Mouse (Mus musculus) neural tube, embryonic 15.5 days (tissue): ENCODE results near the gene Phactr3. TPM values are rescaled to one million over a fixed set of nuclear protein-coding genes. Genes with fewer than 3 reads are reported as not detected.
"Not testable (repeated sequence)": the region's sequence is repeated elsewhere in the genome, so short reads cannot be mapped to it uniquely, and the experiment has no call there.

Source experiments
- ATAC-seq: fragments of 200-750 bp; cut with Nextera tagmentation; 2 replicates; pipeline ENCODE4 v1.8.0; 2017; ENCODE audit warnings: mild to moderate bottlenecking, moderate TSS enrichment, moderate library complexity; ENCODE audit not compliant: low FRiP score
- H3K27ac ChIP-seq: fragments of 300-500 bp; sonication (generic); replicated peaks from 2 replicates; pipeline ENCODE4 v1.5.1; 2015; ENCODE audit warnings: mild to moderate bottlenecking, inconsistent platforms
- H3K27me3 ChIP-seq: fragments of 300-500 bp; sonication (generic); replicated peaks from 2 replicates; pipeline ENCODE4 v1.6.1; 2015; ENCODE audit warnings: inconsistent platforms
- H3K36me3 ChIP-seq: fragments of 300-500 bp; sonication (generic); 2 replicates; pipeline ENCODE4 v1.6.1; 2015; ENCODE audit warnings: inconsistent platforms
- H3K4me1 ChIP-seq: fragments of 300-500 bp; sonication (generic); 2 replicates; pipeline ENCODE4 v1.6.1; 2015; ENCODE audit warnings: inconsistent platforms
- H3K4me2 ChIP-seq: fragments of 300-500 bp; sonication (generic); 2 replicates; pipeline ENCODE4 v1.6.1; 2015; ENCODE audit warnings: inconsistent platforms, mild to moderate bottlenecking, moderate library complexity
- H3K4me3 ChIP-seq: fragments of 300-500 bp; sonication (generic); replicated peaks from 2 replicates; pipeline ENCODE4 v1.5.1; 2015; ENCODE audit warnings: mild to moderate bottlenecking, inconsistent platforms
- H3K9ac ChIP-seq: fragments of 300-500 bp; sonication (generic); replicated peaks from 2 replicates; pipeline ENCODE4 v1.6.1; 2015; ENCODE audit warnings: mild to moderate bottlenecking, inconsistent platforms
- H3K9me3 ChIP-seq: fragments of 300-500 bp; sonication (generic); replicated peaks from 2 replicates; pipeline ENCODE4 v1.6.1; 2016; ENCODE audit warnings: inconsistent platforms
- WGBS: fragments of 180-500 bp; shearing (Covaris S2); methylation state at CpG from one replicate; pipeline ENCODE4 v1.1.7; 2015; ENCODE audit warnings: mixed read lengths; 5-methylcytosine and 5-hydroxymethylcytosine counted together
- polyA plus RNA-seq: library from polyadenylated mRNA; unstranded; fragments of >200 nt; fragmentation: Nextera tagmentation; extraction: Ambion mirVana; gene quantifications from 2 replicates; pipeline ENCODE4 v1.2.1, GENCODE M21; 2015

Phactr3 gene
- polyA plus RNA-seq, 1 experiment from 2014 or later, result 57.2 TPM

GRCm38 (mm10) chr2:178319766-178320165, 201.0 kb downstream of the Phactr3 start:
- Histone ChIP-seq H3K27ac (no peak overlapping the region), H3K9me3 (no peaks in the 10 kb centered on the region), H3K36me3 (0 out of 2 replicates have a peak, but pooled peaks cover 3% of the 10 kb centered on the region), H3K4me2 (no peak overlapping the region), H3K9ac (no peak overlapping the region), H3K4me3 (no peak overlapping the region), H3K4me1 (no peaks in the 10 kb centered on the region), H3K27me3 (no peaks in the 10 kb centered on the region)
- ATAC-seq, result no peak
- WGBS, result 89% methylated on average over 7 of the region's 7 CpGs

- WGBS, result 91% methylated on average over 10 of the region's 10 CpGs
- no peaks in the 10 kb centered on the region for H3K27me3 ChIP-seq
- no peak overlapping the region for H3K4me3 ChIP-seq
- ATAC-seq, result no peak
- H3K4me1 ChIP-seq, result peaks cover under 1% of the 10 kb centered on the region; the same call in 1 of the 2 replicates
- H3K9ac ChIP-seq, result no peak overlapping the region
- H3K4me2 ChIP-seq, result no peak overlapping the region
- 0 out of 2 replicates have a peak, but pooled peaks cover 3% of the 10 kb centered on the region for H3K36me3 ChIP-seq
- H3K9me3 ChIP-seq, result no peaks in the 10 kb centered on the region
- no peak overlapping the region for H3K27ac ChIP-seq
These were observed 202.5 kb downstream of the Phactr3 start for GRCm38 (mm10) chr2:178321271-178321670.

GRCm38 (mm10) chr2:178324410-178324809, 205.6 kb downstream of the Phactr3 start:
- peaks cover 32% of the 10 kb centered on the region for H3K4me1 ChIP-seq
- no peak overlapping the region for H3K9ac ChIP-seq
- H3K4me2 ChIP-seq, result no peak overlapping the region
- WGBS, result 98% methylated on average over 3 of the region's 3 CpGs
- H3K27ac ChIP-seq, result no peak overlapping the region
- H3K9me3 ChIP-seq, result no peaks in the 10 kb centered on the region
- no peaks in the 10 kb centered on the region for H3K27me3 ChIP-seq
- no peak for ATAC-seq
- 0 out of 2 replicates have a peak, but pooled peaks cover 3% of the 10 kb centered on the region for H3K36me3 ChIP-seq
- no peak overlapping the region for H3K4me3 ChIP-seq

GRCm38 (mm10) chr2:178324818-178325217, 206.0 kb downstream of the Phactr3 start:
- 89% methylated on average over 4 of the region's 4 CpGs for WGBS
- H3K27me3 ChIP-seq, result no peaks in the 10 kb centered on the region
- 0 out of 2 replicates have a peak, but pooled peaks cover 3% of the 10 kb centered on the region for H3K36me3 ChIP-seq
- H3K9ac ChIP-seq, result no peak overlapping the region
- no peak overlapping the region for H3K4me3 ChIP-seq
- no peaks in the 10 kb centered on the region for H3K9me3 ChIP-seq
- H3K4me1 ChIP-seq, result peaks cover 36% of the 10 kb centered on the region
- no peak overlapping the region for H3K27ac ChIP-seq
- no peak for ATAC-seq
- H3K4me2 ChIP-seq, result no peak overlapping the region

GRCm38 (mm10) chr2:178326067-178326466, 207.3 kb downstream of the Phactr3 start:
- Histone ChIP-seq H3K9me3 (no peaks in the 10 kb centered on the region), H3K4me1 (peaks cover 38% of the 10 kb centered on the region), H3K9ac (no peak overlapping the region), H3K27ac (no peak overlapping the region; the same call in 1 of the 2 replicates), H3K4me2 (no peak overlapping the region), H3K27me3 (no peaks in the 10 kb centered on the region), H3K4me3 (no peak overlapping the region), H3K36me3 (0 out of 2 replicates have a peak, but pooled peaks cover 3% of the 10 kb centered on the region)
- ATAC-seq, result no peak
- WGBS, result 95% methylated on average over 10 of the region's 10 CpGs

GRCm38 (mm10) chr2:178326750-178327465, 208.1 kb downstream of the Phactr3 start:
- Histone ChIP-seq H3K4me1 (peaks cover 38% of the 10 kb centered on the region), H3K36me3 (peaks cover 7% of the 10 kb centered on the region; the same call in 1 of the 2 replicates), H3K4me2 (peak overlapping the region; percentile 60), H3K9ac (no peak overlapping the region), H3K27ac (peak overlapping the region; percentile 88), H3K4me3 (peak overlapping the region; percentile 36; the same call in 1 of the 2 replicates), H3K27me3 (no peaks in the 10 kb centered on the region), H3K9me3 (no peaks in the 10 kb centered on the region)
- peak; percentile 49 for ATAC-seq
- WGBS, result 9% methylated on average over 5 of the region's 5 CpGs

- peak overlapping the region; percentile 36 for H3K4me3 ChIP-seq
- no peaks in the 10 kb centered on the region for H3K27me3 ChIP-seq
- H3K4me2 ChIP-seq, result peak overlapping the region; percentile 60
- H3K9me3 ChIP-seq, result no peaks in the 10 kb centered on the region
- H3K36me3 ChIP-seq, result peaks cover 11% of the 10 kb centered on the region
- 8% methylated on average over 12 of the region's 12 CpGs for WGBS
- H3K9ac ChIP-seq, result peak overlapping the region; percentile 46
- peak overlapping the region; percentile 88 for H3K27ac ChIP-seq
- peaks cover 38% of the 10 kb centered on the region for H3K4me1 ChIP-seq
- ATAC-seq, result peak; percentile 94
These were observed 208.8 kb downstream of the Phactr3 start for GRCm38 (mm10) chr2:178327466-178328040.

GRCm38 (mm10) chr2:178329551-178329950, 210.8 kb downstream of the Phactr3 start:
- no peak for ATAC-seq
- Histone ChIP-seq H3K36me3 (peaks cover 21% of the 10 kb centered on the region), H3K9me3 (no peaks in the 10 kb centered on the region), H3K27ac (0 out of 2 replicates have a peak overlapping the region, but pooled peaks have one; percentile 24), H3K9ac (no peak overlapping the region), H3K4me3 (peak overlapping the region; percentile 2; the same call in 1 of the 2 replicates), H3K4me1 (peaks cover 38% of the 10 kb centered on the region), H3K4me2 (peak overlapping the region; percentile 60), H3K27me3 (no peaks in the 10 kb centered on the region)
- WGBS, result 74% methylated on average over 5 of the region's 5 CpGs

GRCm38 (mm10) chr2:178329986-178330385, 211.2 kb downstream of the Phactr3 start:
- Histone ChIP-seq H3K4me3 (peak overlapping the region; percentile 2; the same call in 1 of the 2 replicates), H3K27me3 (no peaks in the 10 kb centered on the region), H3K4me2 (peak overlapping the region; percentile 60), H3K9me3 (no peaks in the 10 kb centered on the region), H3K4me1 (peaks cover 38% of the 10 kb centered on the region), H3K27ac (no peak overlapping the region), H3K9ac (no peak overlapping the region), H3K36me3 (peaks cover 23% of the 10 kb centered on the region)
- ATAC-seq, result no peak
- WGBS, result 52% methylated on average over 1 of the region's 1 CpGs

- WGBS, result 54% methylated on average over 1 of the region's 1 CpGs
- Histone ChIP-seq H3K4me1 (no peaks in the 10 kb centered on the region), H3K36me3 (peaks cover 17% of the 10 kb centered on the region), H3K4me3 (no peak overlapping the region), H3K9me3 (no peaks in the 10 kb centered on the region), H3K9ac (no peak overlapping the region), H3K4me2 (no peak overlapping the region), H3K27ac (no peak overlapping the region), H3K27me3 (no peaks in the 10 kb centered on the region)
- ATAC-seq, result no peak
These were observed 219.1 kb downstream of the Phactr3 start for GRCm38 (mm10) chr2:178337878-178338277.

GRCm38 (mm10) chr2:178339044-178339443, 220.3 kb downstream of the Phactr3 start:
- 2% methylated on average over 2 of the region's 2 CpGs for WGBS
- no peak for ATAC-seq
- Histone ChIP-seq H3K4me1 (no peaks in the 10 kb centered on the region), H3K27me3 (no peaks in the 10 kb centered on the region), H3K4me2 (no peak overlapping the region), H3K27ac (no peak overlapping the region), H3K9ac (no peak overlapping the region), H3K4me3 (no peak overlapping the region), H3K36me3 (peaks cover 14% of the 10 kb centered on the region), H3K9me3 (no peaks in the 10 kb centered on the region)

GRCm38 (mm10) chr2:178342105-178342504, 223.3 kb downstream of the Phactr3 start:
- not testable (repeated sequence) for H3K4me1 ChIP-seq, ATAC-seq, H3K27me3 ChIP-seq, H3K9ac ChIP-seq, H3K4me3 ChIP-seq, H3K36me3 ChIP-seq, H3K27ac ChIP-seq, H3K4me2 ChIP-seq, H3K9me3 ChIP-seq
